Mouse (Mus musculus) C3H10T1/2 (cell line): Measurements from ENCODE around the gene Phex. TPM values are rescaled to one million over a fixed set of nuclear protein-coding genes. Genes with fewer than 3 reads are reported as not detected.

Experiments used
- polyA plus RNA-seq, 2 experiments: library from polyadenylated mRNA; unstranded; fragments of >200 nt; fragmentation: generic; extraction: Trizol; gene quantifications; one replicate each; pipeline ENCODE4 v1.2.1; 2012; ENCODE audit warnings: missing spikeins in 2 of 2

The Phex gene
- polyA plus RNA-seq: 1 to 10 TPM in 1 of 2 experiments, under 1 TPM in 1; 0.15 to 5.1 TPM

DNA sequence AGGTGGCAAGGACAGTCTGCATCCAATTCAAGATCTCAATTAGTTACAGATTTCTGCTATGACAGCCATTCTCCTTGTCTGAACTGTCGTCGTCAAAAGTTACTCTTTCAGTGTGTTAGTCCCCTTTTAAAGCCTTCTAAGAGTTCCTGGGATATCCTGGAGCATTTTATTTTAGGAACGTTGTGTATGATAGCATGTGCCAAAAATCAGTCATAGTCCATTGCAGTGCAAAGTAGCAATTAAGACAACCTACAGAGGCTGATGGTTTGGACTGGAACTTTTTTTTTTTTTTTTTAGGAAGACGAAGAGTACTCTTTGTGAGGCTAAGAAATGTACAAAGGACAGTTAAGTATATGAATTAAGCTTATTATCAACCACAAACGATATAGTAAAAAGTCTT, at the start of gene Phex:
Gene Phex (minus strand): TSS at position 101 of the 400 bp plus-strand sequence.

Other genes starting within 250 kb of the Phex start
- gene Sms, start 77.0 kb upstream of the Phex start, polyA plus RNA-seq: 10 to 100 TPM in 1 of 2 experiments, 1 to 10 TPM in 1; 7.2 to 60.7 TPM
- gene Yy2, start 153.7 kb upstream of the Phex start, polyA plus RNA-seq: under 1 TPM; 0.12 to 0.52 TPM
- gene Mbtps2, start 183.4 kb upstream of the Phex start, polyA plus RNA-seq: 1 to 10 TPM in 1 of 2 experiments, under 1 TPM in 1; 0.91 to 4.4 TPM